Mouse (Mus musculus) lung, adult 2 months (tissue): ENCODE results near the gene Erg28.

Experiments used
- CTCF ChIP-seq: fragments of 200-500 bp; IDR thresholded peaks from 2 replicates; pipeline ENCODE4 v1.5.1; 2011; ENCODE audit warnings: mild to moderate bottlenecking, low read length, control low read depth; ENCODE audit not compliant: insufficient read depth
- POLR2A ChIP-seq: fragments of 200-500 bp; IDR thresholded peaks from 2 replicates; pipeline ENCODE4 v1.6.1; 2011; ENCODE audit warnings: low read depth, mild to moderate bottlenecking, control low read depth, low read length, borderline replicate concordance; ENCODE audit errors: extremely low read depth

- TF ChIP-seq CTCF: no peak
- TF ChIP-seq POLR2A: no peak
These were observed 42.3 kb upstream of the Erg28 start for GRCm38 (mm10) chr12:85866624-85867023.
